Mouse (Mus musculus) telencephalon, adult 2 months (tissue): ENCODE measurements at regions not wholly inside any gene's neighbourhood (a gene's known extent, or its start where the extent isn't known, plus 50 kb on each side); places are given as distances from the start of the nearest gene placed in this dataset.
"Not testable (repeated sequence)": the region's sequence is repeated elsewhere in the genome, so short reads cannot be mapped to it uniquely, and the experiment has no call there.

Experiments
- DNase-seq: peaks from one replicate; pipeline ENCODE4 v3.0.0-alpha.2; 2011; ENCODE audit warnings: low read depth, low spot score

DNA sequence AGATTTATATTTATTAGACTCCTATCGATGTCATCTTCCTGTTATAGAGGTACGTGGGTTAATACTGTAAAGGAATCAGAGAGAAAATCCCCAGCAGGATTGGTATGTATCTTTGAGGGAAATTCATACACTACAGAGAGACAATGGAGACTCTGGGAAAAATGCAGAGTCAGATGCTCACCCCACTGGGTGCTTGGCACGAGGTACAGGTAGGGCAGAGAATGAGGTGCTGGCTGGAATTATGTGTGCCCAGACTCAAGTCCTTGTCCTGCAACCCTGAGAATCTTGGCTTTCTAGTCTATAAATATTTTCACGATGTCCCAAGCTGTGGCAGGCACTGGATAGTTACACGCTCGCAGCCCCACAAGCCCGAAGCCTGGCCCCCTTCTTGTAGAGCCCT, 57.8 kb upstream of the Cry1 start:
- DNase-seq: no peak

DNA sequence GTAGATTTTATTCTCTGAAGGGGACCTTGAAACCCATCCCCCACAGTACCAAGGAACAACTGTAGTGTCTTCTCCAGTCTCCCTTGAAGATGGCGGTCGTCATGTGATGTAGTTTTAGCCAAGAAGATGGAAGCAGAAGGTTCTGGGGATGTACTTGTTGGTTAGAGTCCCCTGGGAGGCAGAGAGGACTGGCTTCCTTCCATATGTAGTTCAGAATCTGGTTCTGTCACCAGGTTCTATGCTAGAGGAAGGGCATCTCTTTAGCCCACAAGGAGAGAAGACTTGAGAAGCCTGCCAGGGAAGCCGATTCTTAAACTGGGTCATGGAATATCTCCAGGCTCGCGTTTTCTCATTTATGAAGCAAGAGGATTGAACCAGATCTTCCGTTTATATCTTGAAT, 58.7 kb upstream of the Cry1 start:
- no peak for DNase-seq

DNA sequence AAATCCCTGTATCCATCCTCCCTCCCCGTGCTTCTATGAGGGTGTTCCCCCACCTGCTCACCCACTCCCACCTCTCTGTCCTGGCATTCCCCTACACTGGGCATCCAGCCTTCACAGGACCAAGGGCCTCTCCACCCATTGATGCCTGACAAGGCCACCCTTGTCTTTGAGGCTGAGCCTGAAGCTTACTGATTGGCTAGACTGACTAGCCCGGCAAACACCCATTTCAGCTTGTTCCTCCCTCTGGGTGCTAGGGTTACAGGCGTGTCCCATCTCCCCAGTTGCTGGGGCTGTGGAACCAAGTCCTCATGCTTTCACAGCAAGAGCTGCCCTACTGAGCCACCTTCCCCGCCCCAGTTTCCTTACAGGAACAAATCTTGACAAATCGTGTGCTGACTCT, 80.9 kb upstream of the Cry1 start:
- no peak for DNase-seq

DNA sequence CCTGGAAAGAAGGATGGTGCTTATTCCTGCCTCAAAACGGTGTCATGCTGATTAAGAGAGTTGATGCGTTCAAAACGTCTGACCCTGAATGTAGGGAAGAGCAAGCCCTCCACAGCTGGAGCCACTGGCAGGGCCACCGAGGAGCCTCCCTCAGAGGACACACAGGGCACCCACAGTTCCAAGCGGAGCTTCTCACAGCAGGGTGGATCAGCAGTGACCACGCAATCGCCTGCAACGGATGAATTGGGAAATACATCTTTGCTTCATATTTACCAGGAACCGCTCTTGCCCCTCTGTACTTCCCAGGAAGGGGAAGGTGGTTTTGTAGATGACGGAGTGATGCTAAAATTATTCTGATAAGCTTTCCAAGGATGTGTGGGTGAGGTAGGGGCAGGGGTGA, 81.3 kb upstream of the Cry1 start:
- no peak for DNase-seq

DNA sequence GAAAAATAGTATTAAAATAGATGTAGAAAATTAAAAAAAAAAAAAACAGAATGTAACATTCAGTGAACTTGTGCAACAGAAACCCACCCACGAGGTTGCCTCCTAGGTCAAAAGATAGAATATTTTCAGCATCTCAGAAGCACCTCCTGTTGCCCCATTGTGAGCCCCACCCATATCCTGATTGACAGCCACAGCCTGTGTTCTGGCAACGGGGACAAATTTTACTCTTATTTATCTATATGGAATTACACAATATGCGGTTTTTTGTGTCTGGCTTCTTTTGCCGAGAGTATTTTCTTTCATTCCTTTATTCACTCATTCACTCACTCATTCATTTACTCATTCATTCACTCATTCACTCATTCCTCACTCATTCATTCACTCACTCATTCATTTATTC, 81.9 kb upstream of the Cry1 start:
- DNase-seq: no peak

- no peak for DNase-seq
Observed at GRCm38 (mm10) chr10:85270209-85270608, 85.3 kb upstream of the Cry1 start.

DNA sequence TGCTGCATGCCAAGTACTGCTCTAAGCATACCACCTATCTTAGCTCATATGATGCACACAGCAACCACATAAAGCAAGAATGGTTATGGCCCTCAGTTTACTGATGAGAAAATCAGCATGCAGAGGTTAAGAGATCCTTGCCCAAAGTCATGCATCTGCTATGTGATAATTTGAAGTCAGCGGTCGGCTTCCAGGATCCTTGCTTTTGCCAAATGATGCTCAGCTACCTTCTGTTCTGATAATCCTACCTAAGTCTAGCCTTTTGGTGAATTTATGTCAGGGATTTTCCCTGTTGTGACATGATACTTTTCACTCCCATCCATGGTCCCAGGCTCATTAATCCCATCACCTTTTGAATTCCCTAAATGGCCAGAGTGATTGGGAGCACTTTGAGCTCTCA, 91.9 kb upstream of the Cry1 start:
- DNase-seq: no peak

DNA sequence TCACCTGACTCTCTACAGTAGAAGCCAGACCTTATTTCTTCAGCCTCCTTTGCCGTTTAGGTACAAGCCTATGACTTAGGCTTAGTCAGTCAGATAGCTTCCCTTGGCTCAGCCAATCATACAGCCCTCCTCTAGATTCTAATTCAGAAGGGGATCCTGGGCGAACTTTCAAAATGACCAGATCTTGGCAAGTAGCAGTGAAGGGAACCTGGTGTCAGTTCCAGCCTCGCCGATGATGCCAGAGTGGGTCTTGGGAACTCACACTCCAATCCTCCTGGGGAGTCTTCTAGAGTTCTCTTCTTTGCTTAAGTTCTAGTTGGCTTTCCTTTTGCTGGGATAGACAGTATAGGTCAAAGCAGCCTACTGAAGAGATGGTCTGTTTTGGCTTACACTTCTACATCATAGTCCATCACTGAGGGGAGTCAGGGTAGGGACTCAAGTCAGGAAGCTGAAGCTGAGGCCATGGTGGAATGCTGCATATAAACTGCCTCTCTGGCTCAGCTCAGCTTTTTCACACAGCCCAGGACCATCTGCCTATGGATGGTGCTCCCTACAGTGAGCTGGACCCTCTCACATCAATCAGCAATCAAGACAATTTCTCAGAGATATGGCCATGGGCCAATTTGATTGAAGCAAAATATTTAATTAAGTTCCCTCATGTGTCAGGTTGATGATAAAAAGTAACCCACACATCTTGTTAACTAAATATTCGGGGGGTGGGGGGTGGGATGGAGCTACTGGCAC, 94.7 kb upstream of the Btbd11 start:
- DNase-seq: no peak

- DNase-seq: no peak
Observed at GRCm38 (mm10) chr10:85292477-85292855, 94.1 kb upstream of the Btbd11 start.

DNA sequence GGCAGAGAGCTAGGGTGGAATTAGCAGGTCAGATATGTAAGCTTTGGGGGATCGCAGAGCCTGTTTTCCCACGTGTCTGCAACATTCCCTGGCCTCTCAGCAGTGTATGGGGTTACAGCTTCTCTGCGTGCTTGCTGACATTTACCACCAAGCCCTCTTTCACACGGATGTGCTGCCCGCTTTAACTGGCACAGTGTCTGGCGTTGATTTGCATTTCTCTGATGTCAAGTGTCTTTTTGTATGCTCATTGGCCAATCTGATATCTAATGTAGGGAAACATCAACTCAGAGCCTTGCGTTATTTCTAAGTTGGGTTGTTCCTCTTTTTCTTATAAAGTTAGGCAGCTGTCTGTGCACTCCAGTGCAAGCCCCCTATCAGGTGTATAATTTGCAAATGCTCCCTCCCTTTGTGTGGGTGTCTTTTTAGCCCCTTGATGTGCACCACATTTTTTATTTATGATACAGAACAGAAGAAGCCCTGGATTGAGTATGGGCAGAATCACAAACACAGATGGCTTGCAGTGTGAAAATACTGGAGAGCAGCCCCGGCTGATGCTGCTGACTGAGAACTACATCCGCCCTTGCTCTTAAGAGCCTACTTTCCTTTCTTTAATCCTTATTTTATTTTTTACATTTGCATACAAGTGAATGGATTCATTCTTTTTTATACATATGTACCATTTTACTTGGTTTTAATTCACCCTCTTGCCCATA, 93.4 kb upstream of the Btbd11 start:
- DNase-seq: peak; percentile 11

DNA sequence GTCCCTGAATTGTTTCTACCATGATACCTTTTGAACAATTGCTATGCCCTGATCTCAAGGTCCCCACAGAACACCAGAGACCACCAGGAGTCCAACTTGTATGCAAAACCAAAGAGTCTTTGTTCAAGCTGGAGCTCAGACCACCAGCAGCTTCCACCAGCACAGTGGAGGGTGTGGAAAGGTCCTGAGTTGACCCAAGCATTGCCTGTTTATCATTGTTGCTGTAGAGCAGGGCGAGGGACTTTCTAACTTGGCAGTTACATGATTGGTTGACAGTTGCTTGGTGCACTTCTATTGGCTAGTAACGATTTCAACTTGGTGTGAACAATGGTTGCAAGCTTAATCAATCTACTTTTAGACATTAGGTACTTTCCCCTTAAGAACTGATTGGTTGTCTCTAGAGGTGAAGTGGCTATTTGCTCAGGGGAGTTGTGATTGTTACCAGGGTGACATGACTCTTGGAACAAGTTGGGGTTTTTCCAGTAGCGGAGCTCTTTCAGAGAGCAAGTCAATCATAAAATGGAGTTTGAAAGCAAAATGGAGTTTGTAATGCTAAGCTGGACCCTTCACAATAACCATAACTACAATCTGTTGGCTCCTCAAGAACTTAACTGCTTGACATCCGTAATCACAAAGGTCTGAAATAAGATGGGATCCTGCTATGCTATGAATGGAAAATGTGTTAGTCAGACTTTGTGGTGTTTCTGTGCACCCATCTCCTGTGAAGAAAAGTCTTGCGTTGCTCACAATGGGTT, 91.3 kb upstream of the Btbd11 start:
- no peak for DNase-seq

GRCm38 (mm10) chr10:85311781-85312180, 74.8 kb upstream of the Btbd11 start:
- DNase-seq: no peak

- DNase-seq: not testable (repeated sequence)
Observed at GRCm38 (mm10) chr10:85313331-85313730, 73.3 kb upstream of the Btbd11 start.

- DNase-seq: no peak
Observed at GRCm38 (mm10) chr10:85320971-85321370, 65.6 kb upstream of the Btbd11 start.

- no peak for DNase-seq
Observed at GRCm38 (mm10) chr10:85322280-85322679, 64.3 kb upstream of the Btbd11 start.

- no peak for DNase-seq
Observed at GRCm38 (mm10) chr10:85329382-85329781, 57.2 kb upstream of the Btbd11 start.

DNA sequence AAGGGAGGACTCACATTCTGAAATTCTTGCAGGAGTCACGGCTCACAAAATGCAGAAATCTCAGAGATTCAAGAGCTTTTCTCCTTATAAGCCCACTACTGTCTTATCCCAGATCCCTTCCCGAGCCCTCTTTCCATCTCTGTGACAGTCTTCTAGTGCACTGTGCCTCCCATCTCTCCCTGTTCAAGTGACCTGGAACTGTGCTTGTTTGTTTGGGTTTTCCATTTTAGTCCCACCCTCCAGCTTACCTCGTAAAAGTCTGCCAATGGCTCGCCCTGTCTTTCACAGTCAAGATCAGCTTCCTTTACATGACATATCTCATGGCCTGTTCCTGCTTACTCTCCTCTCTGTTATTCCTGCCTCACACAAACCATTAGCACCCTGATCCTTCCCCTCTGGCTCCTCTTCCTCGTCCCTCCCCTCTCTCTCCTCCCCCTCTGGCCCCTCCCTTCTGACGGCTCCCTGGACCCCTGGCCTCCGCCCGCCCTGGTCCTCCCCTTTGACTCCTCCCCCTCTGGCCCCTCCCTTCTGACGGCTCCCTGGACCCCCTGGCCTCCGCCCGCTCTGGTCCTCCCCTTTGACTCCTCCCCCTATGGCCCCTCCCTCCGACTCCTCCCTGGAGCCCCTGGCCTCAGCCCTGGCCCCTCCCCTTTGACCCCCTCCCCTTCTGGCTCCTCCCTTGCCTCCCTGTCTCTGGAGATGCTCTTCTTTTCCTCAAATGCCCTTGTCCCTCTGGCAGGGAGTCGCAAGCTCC, 55.5 kb upstream of the Btbd11 start:
- no peak for DNase-seq
